Mouse (Mus musculus) neural tube, embryonic 11.5 days (tissue): ENCODE results near the gene Mdm1. TPM values are rescaled to one million over a fixed set of nuclear protein-coding genes. Genes with fewer than 3 reads are reported as not detected.
"Not testable (repeated sequence)": the region's sequence is repeated elsewhere in the genome, so short reads cannot be mapped to it uniquely, and the experiment has no call there.

ENCODE experiments used
- ATAC-seq: fragments of 200-750 bp; cut with Nextera tagmentation; 2 replicates; pipeline ENCODE4 v1.8.0; 2017; ENCODE audit warnings: moderate number of reproducible peaks, mild to moderate bottlenecking, moderate TSS enrichment, moderate library complexity; ENCODE audit not compliant: insufficient read depth, low FRiP score, low TSS enrichment
- DNase-seq: peaks from one replicate; pipeline ENCODE4 v3.0.0-alpha.2; 2015; ENCODE audit warnings: low spot score
- H3K27ac ChIP-seq: fragments of 300-500 bp; sonication (generic); 2 replicates; pipeline ENCODE4 v1.5.1; 2014; ENCODE audit warnings: low read depth, mild to moderate bottlenecking, low read length
- H3K27me3 ChIP-seq: fragments of 300-500 bp; sonication (generic); 2 replicates; pipeline ENCODE4 v1.6.1; 2014; ENCODE audit warnings: mild to moderate bottlenecking, low read length, mixed read lengths; ENCODE audit not compliant: control insufficient read depth, insufficient read depth
- H3K36me3 ChIP-seq: fragments of 300-500 bp; sonication (generic); 2 replicates; pipeline ENCODE4 v1.6.1; 2014; ENCODE audit warnings: mild to moderate bottlenecking, low read length, moderate library complexity, mixed read lengths; ENCODE audit not compliant: control insufficient read depth, insufficient read depth
- H3K4me1 ChIP-seq: fragments of 300-500 bp; sonication (generic); 2 replicates; pipeline ENCODE4 v1.6.1; 2014; ENCODE audit warnings: low read length, mixed read lengths; ENCODE audit not compliant: control insufficient read depth, insufficient read depth
- H3K4me2 ChIP-seq: fragments of 300-500 bp; sonication (generic); 2 replicates; pipeline ENCODE4 v1.6.1; 2014; ENCODE audit warnings: low read depth, mild to moderate bottlenecking, moderate library complexity
- H3K4me3 ChIP-seq: fragments of 300-500 bp; sonication (generic); 2 replicates; pipeline ENCODE4 v1.5.1; 2014; ENCODE audit warnings: low read depth, low read length
- H3K9ac ChIP-seq: fragments of 300-500 bp; sonication (generic); 2 replicates; pipeline ENCODE4 v1.6.1; 2014; ENCODE audit warnings: mild to moderate bottlenecking, low read length
- H3K9me3 ChIP-seq: fragments of 300-500 bp; sonication (generic); 2 replicates; pipeline ENCODE4 v1.6.1; 2016; ENCODE audit warnings: low read length; ENCODE audit not compliant: control insufficient read depth
- WGBS: fragments of 180-500 bp; shearing (Covaris S2); extraction: QIAGEN DNeasy Blood & Tissue Kit; methylation state at CpG from one replicate; pipeline ENCODE4 v1.1.7; 2014; 5-methylcytosine and 5-hydroxymethylcytosine counted together
- polyA plus RNA-seq: library from polyadenylated mRNA; unstranded; fragments of >200 nt; fragmentation: Nextera tagmentation; extraction: Ambion mirVana; gene quantifications from 2 replicates; pipeline ENCODE4 v1.2.1, GENCODE M21; 2014

The Mdm1 gene
- polyA plus RNA-seq, 1 experiment from 2014 or later, result 55.3 TPM

DNA sequence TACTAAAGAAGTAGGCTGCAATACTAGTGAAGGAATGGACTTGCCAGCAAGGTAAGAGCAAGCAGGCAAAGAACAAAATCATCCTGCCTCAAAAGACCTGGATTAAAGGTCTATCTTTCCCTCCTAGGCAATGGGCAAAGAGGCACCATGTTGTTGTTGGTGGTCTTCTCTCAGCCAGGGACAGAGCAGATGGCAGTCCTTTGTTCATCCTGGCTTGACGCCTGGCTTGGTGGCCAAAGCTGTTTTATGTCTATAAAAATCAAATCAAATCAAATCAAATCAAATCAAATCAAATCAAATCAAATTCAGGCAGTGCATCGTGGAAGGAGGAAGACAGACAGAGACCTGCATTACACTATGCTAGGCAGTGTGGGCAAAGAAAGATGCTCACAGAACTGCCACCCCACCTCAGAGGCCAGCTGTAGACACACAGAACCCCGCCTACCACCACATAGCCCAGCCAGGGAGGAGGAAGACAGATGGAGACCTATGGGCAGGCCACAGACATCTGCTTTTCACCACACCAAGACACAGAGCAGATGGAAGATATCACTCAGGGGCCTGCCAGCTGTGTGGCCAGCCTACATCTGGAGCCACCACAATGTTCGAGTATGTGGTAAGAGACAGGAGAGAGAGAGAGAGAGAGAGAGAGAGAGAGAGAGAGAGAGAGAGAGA lies 74.2 kb downstream of the Mdm1 start:
- not testable (repeated sequence) for H3K4me3 ChIP-seq, H3K9ac ChIP-seq, H3K36me3 ChIP-seq, H3K9me3 ChIP-seq, H3K27me3 ChIP-seq, ATAC-seq, H3K27ac ChIP-seq, H3K4me2 ChIP-seq, DNase-seq, H3K4me1 ChIP-seq
- WGBS, result 83% methylated on average over 2 of the region's 4 CpGs

Other genes starting within 250 kb of the Mdm1 start
- 0.22 TPM in 1 of 2 replicates, not detected in the other for gene Il22, start 63.1 kb downstream of the Mdm1 start, polyA plus RNA-seq
- 0.16 TPM in 1 of 2 replicates, not detected in the other for gene Gm32717, start 99.0 kb downstream of the Mdm1 start, polyA plus RNA-seq
- gene Gm32802, start 116.9 kb downstream of the Mdm1 start, polyA plus RNA-seq, result 0.16 TPM in 1 of 2 replicates, not detected in the other
- gene Iltifb, start 153.2 kb downstream of the Mdm1 start, polyA plus RNA-seq, result not detected in 2 replicates
- gene Gm9040, start 185.2 kb downstream of the Mdm1 start, polyA plus RNA-seq, result not detected in 2 replicates
- not detected in 2 replicates for gene Gm9044, start 190.6 kb downstream of the Mdm1 start, polyA plus RNA-seq
- gene Gm9045, start 196.0 kb downstream of the Mdm1 start, polyA plus RNA-seq, result not detected in 2 replicates
- not detected in 2 replicates for gene Gm9046, start 201.4 kb downstream of the Mdm1 start, polyA plus RNA-seq
- not detected in 2 replicates for gene Gm9048, start 206.9 kb downstream of the Mdm1 start, polyA plus RNA-seq
- gene Gm9049, start 212.3 kb downstream of the Mdm1 start, polyA plus RNA-seq, result not detected in 2 replicates